Mouse (Mus musculus): Measurements from ENCODE around the gene Olfr1385.
"Not testable (repeated sequence)": the region's sequence is repeated elsewhere in the genome, so short reads cannot be mapped to it uniquely, and the experiment has no call there.

Olfr1385 gene

GRCm38 (mm10) chr11:49488770-49489169, at the start of gene Olfr1385:
Gene Olfr1385 (plus strand): TSS chr11:49489070.
- not testable (repeated sequence) for DNase-seq

GRCm38 (mm10) chr11:49455043-49455442, 33.8 kb upstream of the Olfr1385 start, which contains the start of gene Olfr1387:
Gene Olfr1387 (plus strand): TSS chr11:49455343.
- no peak for DNase-seq

DNA sequence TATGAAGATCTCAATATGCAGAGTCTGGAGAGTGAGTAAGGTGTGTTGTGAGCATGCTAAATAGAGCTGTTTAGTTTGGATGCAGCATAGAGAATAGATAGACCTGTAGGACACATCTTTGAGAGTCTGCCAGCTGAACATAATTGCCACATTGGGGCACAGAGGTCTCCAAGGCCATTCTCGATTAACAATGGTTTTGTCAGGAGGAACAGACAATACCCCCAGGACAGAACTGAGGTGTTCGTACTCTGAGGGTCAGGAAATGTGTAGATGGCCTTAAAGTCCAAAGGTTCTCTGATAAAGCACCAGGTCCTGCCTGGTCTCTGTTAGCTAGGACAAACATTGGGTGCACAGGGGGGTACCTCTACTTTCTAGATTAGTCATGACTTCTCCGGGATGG, 24.1 kb upstream of the Olfr1385 start, which contains the start of gene Olfr1386:
TSS of gene Olfr1386 (plus strand) at position 301 of the 400 bp plus-strand sequence.
- not testable (repeated sequence) for DNase-seq

DNA sequence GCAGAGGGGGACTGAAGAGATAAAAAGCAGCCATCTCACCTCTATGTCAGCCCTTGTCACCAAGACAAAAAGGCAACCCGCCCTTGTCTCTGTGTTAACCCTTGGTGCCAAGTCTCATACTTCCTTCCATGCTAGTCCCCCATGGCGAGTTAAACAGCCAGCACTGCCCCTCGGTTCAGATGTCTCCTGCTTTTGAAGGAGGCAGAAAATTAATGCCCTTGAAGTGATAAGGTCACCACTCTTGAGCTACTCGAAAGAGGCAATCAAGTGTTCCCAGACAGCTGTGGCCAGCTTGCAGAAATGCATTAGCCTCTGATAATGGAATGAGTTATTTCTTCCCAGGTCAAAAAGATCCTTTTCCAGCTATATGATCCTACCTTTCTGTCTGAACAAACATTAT, 2.9 kb upstream of the Olfr1385 start:
- DNase-seq: no peak

DNA sequence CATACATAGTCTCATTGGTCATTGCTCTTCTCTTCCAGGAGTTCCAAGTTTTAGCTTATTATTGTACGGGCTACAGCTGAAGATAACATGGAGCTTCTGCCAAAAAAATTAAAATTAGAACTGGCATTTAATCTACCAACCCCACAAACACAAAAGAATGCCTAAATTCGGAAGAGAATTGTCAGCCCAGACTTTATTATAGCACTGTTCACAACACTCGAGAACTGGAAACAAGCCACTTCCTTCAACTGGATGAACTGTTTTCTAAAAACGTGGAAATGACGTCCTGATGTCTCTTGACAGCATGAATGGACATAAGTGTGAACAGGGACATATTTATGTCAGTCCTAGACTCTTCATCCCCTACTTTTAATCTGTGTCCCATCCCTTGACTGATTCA, 29.2 kb downstream of the Olfr1385 start:
- no peak for DNase-seq

DNA sequence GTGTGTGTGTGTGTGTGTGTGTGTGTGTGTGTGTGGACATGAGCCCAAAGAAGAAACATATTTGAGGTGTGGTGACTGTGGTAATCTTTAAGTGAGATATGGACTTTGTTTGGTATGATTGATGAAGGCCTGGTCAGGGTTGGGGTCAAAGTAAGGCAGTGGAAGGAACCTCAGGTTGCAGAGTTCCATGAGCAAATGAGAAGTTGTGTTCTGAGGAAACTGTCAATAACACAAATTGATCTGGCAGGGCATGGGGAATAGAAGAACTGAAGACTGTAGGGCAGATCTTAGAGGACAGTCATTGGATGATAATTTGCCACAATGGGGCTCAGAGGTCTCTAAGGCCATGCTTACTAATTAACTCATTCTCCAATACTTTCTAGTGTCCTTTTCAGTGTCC, 30.5 kb downstream of the Olfr1385 start, which contains the start of gene Olfr1383:
TSS of gene Olfr1383 (plus strand) at position 301 of the 400 bp plus-strand sequence.
- no peak for DNase-seq

DNA sequence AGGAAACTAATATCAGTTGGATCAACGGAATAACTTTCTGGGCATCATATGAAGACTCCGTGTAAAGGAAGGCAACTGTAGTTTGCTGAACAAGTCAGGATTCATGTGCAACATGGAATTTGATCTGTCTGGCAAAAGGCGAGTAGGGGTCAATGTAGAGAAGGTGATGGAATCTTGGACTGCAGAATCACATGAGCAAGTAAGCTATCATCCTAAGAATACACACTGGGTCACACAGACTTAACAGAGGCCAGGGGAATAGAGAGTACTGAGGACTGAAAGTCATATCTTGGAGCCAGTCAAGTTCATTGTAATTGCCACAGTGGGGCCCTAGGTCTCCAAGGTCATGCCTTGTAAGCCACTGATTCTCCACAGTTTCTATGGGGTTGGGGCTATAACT, 39.1 kb downstream of the Olfr1385 start, which contains the start of gene Olfr1382:
TSS of gene Olfr1382 (plus strand) at position 301 of the 400 bp plus-strand sequence.
- no peak for DNase-seq

DNA sequence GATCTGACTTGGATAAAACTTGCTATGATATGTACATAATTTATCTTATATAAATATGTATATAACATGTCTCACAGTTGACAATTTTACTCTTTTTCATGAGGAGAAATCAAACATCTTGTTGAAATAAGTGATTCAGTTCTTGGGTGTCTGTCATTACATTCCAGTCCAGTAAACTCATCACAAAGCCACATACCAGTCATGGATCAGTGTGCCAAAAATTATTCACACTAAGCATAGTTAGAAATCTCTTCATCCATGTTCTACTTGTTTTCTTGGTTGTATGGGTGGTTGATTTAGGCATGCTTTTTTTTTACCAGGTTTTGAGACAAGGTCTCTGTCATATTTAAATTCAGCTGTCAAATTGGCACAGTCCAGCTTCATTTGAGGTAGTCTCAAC, 43.9 kb downstream of the Olfr1385 start:
- no peak for DNase-seq

DNA sequence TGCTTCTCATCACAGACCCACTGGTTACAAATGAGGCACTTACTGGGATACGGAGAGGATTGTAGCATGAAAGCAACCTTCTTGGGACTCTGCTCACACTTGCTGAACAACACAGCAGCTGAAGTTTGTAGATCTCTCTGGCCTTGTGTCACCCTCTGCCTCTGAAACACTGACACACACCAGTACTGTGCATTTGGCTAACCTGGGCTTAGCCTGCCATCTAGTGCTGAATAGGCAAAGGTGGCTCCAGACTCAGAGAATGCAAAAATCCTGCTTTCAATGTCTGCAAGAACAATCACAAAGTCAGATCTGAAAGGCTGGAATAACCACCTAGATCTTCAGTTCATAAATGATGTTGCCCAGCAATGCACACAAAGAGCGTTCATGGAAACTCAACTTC, 47.8 kb downstream of the Olfr1385 start:
- DNase-seq: not testable (repeated sequence)

DNA sequence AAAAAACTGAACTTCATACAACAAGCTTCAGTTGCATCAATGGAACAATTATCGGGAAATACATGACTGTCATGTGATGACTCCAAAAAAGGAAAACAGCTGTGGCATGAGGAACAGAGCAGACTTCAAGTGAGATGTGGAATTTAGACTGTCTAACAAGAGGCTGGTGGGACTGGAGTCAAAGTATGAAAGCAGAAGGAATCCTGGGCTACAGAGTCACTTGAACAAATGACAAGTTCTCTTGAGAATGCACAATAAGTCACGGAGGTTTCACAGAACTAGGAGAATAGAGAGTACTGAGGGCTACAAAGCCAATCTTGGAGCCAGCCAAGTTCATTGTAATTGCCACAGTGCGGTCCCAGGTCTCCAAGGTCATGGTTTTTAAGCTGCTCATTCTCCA, 54.3 kb downstream of the Olfr1385 start, which contains the start of gene Olfr1381:
TSS of gene Olfr1381 (plus strand) at position 301 of the 400 bp plus-strand sequence.
- not testable (repeated sequence) for DNase-seq

Data from kidney, postnatal 25 days (tissue).